Mouse (Mus musculus): ENCODE data around the gene Cdh23. TPM values are rescaled to one million over a fixed set of nuclear protein-coding genes. Genes with fewer than 3 reads are reported as not detected.

Gene Cdh23
- polyA plus RNA-seq, 1 experiment, result not detected

DNA sequence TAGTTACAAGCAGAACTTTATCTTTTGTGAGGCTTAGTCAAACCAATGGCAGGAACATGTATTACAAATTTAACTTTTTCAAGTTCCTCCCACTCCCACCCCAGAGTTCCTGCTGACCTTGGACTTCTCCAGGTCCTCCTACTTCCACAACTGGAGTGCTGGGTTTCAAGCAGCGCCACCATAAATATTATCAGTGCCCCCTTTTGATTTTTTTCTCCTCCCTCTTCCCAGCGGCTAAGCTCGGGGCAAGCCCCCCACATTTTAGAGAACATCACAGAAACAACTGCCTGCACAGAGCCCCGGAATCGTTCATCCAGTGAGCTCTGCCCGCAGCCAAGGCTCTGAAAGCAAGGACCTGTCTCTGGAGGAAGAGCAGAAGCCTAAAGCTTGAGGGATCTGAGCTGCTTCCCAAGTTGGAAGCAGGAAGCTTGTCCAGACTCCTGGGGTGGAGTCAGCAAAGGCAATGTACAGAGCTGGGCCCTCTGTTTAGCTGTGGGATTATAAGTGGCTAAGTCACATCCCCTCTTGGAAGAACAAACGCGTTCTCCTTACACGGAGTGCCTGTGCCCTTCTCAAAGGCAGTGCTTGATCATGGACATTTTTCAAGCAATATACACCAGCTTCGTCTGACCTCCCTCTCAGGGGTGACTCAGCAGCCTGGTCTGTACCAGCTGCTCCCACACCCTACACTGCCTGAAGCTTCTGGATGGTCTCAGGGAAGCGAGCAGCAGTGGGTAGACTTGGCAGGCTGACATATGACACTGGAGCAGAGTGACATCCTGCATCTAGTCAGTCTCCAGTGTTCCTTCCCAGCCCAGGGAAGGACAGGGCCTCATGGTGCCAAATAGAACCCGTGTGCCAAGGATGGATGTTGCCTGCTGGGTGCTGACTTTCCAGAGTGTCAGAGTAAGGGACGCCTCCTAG is 426.9 kb downstream of the Cdh23 start:
- peak overlapping the region; percentile 31 for H3K4me3 ChIP-seq (ENCODE audit: insufficient read depth, low read length)
- TF ChIP-seq CTCF (IDR thresholded peaks at IDR 0.05; ENCODE audit: low read depth, low read length) (no peak), POLR2A (IDR thresholded peaks at IDR 0.05; ENCODE audit: borderline replicate concordance, low read depth, low read length) (no peak)
- peaks cover 50% of the 10 kb centered on the region for H3K4me1 ChIP-seq (ENCODE audit: control insufficient read depth, insufficient read depth, low read length)
- H3K27ac ChIP-seq (ENCODE audit: insufficient read depth, low read depth, low read length), result peak overlapping the region; percentile 98

DNA sequence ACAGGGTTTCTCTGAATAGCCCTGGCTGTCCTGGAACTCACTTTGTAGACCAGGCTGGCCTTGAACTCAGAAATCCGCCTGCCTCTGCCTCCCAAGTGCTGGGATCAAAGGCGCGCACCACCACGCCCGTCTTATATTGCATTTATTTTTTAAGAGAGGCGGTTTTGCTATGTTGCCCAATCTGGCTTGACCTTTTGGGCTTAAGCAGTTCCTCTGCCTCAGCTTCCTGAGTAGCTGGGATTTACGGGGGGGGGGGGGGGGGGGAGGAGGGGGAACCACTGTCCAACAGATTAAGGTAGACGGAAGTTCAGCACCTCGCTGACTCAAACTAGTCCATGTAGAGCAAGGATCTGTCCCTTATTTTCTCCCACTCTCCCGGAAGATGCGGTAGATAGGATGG is 427.6 kb downstream of the Cdh23 start:
- TF ChIP-seq POLR2A (IDR thresholded peaks at IDR 0.05; ENCODE audit: borderline replicate concordance, low read depth, low read length) (no peak), CTCF (IDR thresholded peaks at IDR 0.05; ENCODE audit: low read depth, low read length) (no peak)
- peak overlapping the region; percentile 98 for H3K27ac ChIP-seq (ENCODE audit: insufficient read depth, low read depth, low read length)
- peaks cover 48% of the 10 kb centered on the region for H3K4me1 ChIP-seq (ENCODE audit: control insufficient read depth, insufficient read depth, low read length)
- peak overlapping the region; percentile 31; the same call in 1 of the 2 replicates for H3K4me3 ChIP-seq (ENCODE audit: insufficient read depth, low read length)

DNA sequence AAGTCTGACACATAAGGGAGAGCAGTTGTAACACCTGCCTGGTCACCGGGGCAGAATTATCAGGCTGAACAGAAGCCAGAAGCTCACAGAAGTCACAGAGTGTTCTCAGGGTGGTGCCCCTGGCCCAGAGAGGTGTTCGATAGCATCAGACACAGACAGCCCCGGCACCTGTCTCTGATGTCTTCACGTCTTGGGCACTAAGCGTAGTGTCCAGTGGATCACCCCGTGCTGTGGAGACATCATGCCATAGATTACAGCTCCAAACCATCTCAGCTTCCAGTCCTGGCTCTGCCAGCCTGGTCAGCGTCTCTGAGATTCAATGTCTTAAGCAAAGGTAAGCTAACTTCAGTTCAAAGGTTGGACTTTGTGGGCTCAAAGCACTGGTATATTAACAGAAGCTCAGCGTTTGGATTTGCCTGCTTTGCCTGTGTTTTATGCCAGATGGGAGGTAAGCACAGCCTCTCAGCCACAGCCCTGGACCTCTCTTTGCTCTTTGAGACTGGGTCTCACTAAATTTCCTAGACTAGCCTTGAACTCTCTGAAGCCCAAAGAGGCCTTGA is 429.4 kb downstream of the Cdh23 start:
- peaks cover 49% of the 10 kb centered on the region for H3K4me1 ChIP-seq (ENCODE audit: control insufficient read depth, insufficient read depth, low read length)
- no peak overlapping the region for H3K27ac ChIP-seq (ENCODE audit: insufficient read depth, low read depth, low read length)
- TF ChIP-seq POLR2A (IDR thresholded peaks at IDR 0.05; ENCODE audit: borderline replicate concordance, low read depth, low read length) (no peak), CTCF (IDR thresholded peaks at IDR 0.05; ENCODE audit: low read depth, low read length) (no peak)
- H3K4me3 ChIP-seq (ENCODE audit: insufficient read depth, low read length), result no peak overlapping the region

DNA sequence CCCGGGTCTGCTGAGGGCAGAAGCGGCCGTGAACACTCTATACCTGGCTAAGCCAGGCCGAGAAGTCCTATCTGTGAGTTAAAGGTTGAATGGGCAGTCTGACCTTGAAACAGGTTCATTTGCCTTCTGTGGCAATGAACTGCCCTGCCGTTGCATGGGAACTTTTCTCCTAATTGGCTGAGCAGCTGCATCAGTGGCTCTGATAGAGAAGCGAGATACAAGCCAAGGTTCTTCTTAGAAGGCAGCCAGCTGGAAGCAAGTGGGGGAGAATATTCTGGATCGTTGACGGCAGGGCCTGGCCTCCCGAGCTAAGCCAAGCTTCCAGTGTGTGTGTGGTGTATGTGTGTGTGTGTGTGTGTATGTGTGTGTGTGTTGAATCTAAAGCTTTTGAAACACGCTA is 431.0 kb downstream of the Cdh23 start:
- TF ChIP-seq CTCF (IDR thresholded peaks at IDR 0.05; ENCODE audit: low read depth, low read length) (no peak), POLR2A (IDR thresholded peaks at IDR 0.05; ENCODE audit: borderline replicate concordance, low read depth, low read length) (no peak)
- Histone ChIP-seq H3K4me1 (ENCODE audit: control insufficient read depth, insufficient read depth, low read length) (peaks cover 55% of the 10 kb centered on the region), H3K4me3 (ENCODE audit: insufficient read depth, low read length) (no peak overlapping the region), H3K27ac (ENCODE audit: insufficient read depth, low read depth, low read length) (no peak overlapping the region)

DNA sequence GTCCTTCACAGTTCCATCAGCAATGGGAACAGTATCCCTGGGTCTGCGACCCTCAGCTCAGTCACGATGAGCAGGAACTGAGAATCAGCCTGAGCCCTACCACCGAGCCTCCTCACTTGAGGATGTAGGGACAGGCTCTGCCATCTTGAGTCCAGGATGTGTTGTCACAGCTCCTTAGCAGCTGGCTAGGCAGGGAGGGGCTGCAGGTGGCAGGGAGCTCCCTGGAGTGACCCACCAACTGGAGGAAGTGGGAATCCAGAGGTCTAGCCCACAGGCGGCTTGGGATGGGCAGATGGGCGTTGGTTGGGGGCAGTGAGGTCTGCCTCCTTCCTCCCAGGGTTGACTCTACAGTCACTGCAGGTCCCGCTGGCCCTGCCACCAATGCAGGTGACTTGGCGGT is 432.9 kb downstream of the Cdh23 start:
- peak overlapping the region; percentile 85 for H3K27ac ChIP-seq (ENCODE audit: insufficient read depth, low read depth, low read length)

DNA sequence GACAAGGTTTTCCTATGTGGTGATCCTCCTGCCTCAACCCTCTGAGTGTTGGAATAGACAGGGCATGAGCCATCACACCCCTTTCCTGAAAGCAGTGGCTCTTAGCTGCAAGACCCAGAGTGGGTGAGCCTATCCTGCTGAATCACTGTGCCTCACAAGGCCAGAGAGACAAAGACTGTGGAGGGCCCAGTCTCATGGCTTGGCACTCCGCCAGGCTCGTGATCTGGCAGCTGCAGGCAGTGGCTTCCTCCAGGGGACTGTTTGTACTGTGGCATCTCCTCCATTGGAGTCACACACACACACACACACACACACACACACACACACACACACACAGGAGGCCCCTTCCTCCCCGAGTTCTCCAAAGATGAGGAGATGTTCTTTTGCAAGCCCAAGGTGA is 433.9 kb downstream of the Cdh23 start:
- no peak overlapping the region for H3K4me3 ChIP-seq (ENCODE audit: insufficient read depth, low read length)
- TF ChIP-seq POLR2A (IDR thresholded peaks at IDR 0.05; ENCODE audit: borderline replicate concordance, low read depth, low read length) (no peak), CTCF (IDR thresholded peaks at IDR 0.05; ENCODE audit: low read depth, low read length) (no peak)
- H3K27ac ChIP-seq (ENCODE audit: insufficient read depth, low read depth, low read length), result peak overlapping the region; percentile 97
- peaks cover 57% of the 10 kb centered on the region for H3K4me1 ChIP-seq (ENCODE audit: control insufficient read depth, insufficient read depth, low read length)

More for the DNA sequence above, 432.9 kb downstream of the Cdh23 start:
- Histone ChIP-seq H3K4me3 (ENCODE audit: insufficient read depth, low read length) (no peak overlapping the region), H3K4me1 (ENCODE audit: control insufficient read depth, insufficient read depth, low read length) (peaks cover 57% of the 10 kb centered on the region)
- TF ChIP-seq CTCF (IDR thresholded peaks at IDR 0.05; ENCODE audit: low read depth, low read length), result no peak
- no peak for TF ChIP-seq POLR2A (IDR thresholded peaks at IDR 0.05; ENCODE audit: borderline replicate concordance, low read depth, low read length)

DNA sequence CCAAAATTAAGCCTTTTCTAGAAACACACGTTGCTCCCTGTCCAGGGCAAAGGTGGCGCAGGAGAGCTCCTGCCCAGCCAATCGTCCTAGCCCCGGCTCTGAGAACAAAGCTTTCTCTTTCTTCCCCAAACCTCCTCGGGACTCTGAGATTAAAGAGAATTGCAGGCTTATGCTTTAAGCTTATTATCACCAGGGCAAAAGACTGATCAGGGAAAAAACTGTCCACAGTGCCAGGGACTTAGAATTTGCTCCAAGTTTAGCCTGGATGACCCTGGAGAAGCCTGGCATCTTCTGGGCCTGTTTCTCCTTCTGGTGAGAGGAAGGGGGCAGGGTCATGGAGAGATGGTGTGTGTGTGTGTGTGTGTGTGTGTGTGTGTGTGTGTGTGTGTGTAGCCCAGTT is 434.8 kb downstream of the Cdh23 start:
- TF ChIP-seq CTCF (IDR thresholded peaks at IDR 0.05; ENCODE audit: low read depth, low read length) (no peak), POLR2A (IDR thresholded peaks at IDR 0.05; ENCODE audit: borderline replicate concordance, low read depth, low read length) (no peak)
- Histone ChIP-seq H3K4me3 (ENCODE audit: insufficient read depth, low read length) (no peak overlapping the region), H3K27ac (ENCODE audit: insufficient read depth, low read depth, low read length) (peak overlapping the region; percentile 97), H3K4me1 (ENCODE audit: control insufficient read depth, insufficient read depth, low read length) (peaks cover 58% of the 10 kb centered on the region)

DNA sequence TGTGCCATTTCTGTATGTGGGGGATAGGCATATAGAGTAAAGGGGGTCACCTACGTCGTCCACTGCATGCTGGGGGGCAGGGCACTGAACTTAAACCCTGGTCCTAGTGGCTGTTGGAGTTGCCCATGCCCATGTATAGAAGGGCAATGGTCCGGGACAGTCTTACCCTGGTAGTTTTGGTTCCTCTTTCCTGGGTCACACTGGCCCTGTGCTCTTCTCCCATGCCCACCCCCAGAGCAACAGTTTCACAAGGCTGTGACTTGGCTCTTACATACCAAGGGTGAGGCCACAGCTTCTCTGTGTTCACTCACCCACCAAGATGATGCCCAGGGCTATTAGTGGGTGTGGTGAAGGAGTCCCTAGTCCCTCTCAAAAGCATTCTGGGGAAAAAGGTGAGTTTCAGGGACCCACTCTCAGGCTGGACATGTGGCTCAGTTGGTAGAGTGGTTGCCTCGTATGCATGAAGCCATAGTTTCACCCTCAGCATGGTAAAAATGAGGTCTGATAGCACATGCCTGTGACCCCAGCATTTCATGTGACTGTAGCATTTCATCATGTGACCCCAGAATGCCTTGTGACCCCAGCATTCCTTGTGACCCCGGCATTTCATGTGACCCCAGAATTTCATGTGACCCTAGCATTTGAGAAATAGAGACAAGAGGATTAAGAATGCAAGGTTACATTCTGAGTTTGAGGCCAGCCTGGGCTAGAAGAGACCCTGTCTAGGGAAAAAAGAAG is 435.6 kb downstream of the Cdh23 start:
- TF ChIP-seq CTCF (IDR thresholded peaks at IDR 0.05; ENCODE audit: low read depth, low read length), result no peak
- no peak for TF ChIP-seq POLR2A (IDR thresholded peaks at IDR 0.05; ENCODE audit: borderline replicate concordance, low read depth, low read length)
- H3K27ac ChIP-seq (ENCODE audit: insufficient read depth, low read depth, low read length), result peak overlapping the region; percentile 97
- H3K4me3 ChIP-seq (ENCODE audit: insufficient read depth, low read length), result no peak overlapping the region
- peaks cover 58% of the 10 kb centered on the region for H3K4me1 ChIP-seq (ENCODE audit: control insufficient read depth, insufficient read depth, low read length)

DNA sequence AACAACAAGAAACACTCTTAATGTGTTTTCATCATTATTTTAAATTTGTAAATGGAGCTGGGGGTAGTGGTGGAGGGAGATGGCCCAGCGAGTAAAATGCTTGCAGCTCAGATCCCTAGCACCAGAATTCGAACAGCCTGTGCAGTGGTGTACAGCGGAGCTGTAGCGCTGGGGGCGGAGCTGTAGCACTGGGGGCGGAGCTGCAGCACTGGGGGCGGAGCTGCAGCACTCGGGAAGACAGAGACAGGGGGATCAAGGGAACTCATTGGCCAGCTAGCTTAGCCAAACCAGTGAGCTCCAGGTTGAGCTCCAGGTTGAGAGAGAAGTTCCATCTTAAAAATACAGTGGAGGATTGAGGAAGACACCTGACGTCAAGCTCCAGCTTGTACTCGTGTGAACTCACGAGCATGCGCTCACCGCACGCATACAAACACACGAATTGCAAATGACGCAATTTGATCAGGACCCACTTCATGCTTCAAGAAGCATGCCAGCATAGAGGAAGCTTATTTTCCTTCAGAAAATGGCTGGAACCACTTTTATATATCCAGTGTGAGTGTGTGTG is 438.9 kb downstream of the Cdh23 start:
- no peak overlapping the region for H3K4me3 ChIP-seq (ENCODE audit: insufficient read depth, low read length)
- H3K27ac ChIP-seq (ENCODE audit: insufficient read depth, low read depth, low read length), result no peak overlapping the region
- peaks cover 60% of the 10 kb centered on the region for H3K4me1 ChIP-seq (ENCODE audit: control insufficient read depth, insufficient read depth, low read length)
- TF ChIP-seq POLR2A (IDR thresholded peaks at IDR 0.05; ENCODE audit: borderline replicate concordance, low read depth, low read length) (no peak), CTCF (IDR thresholded peaks at IDR 0.05; ENCODE audit: low read depth, low read length) (no peak)

Data from bone marrow macrophage, adult 2 months (primary cell).